ENCODE assay signal across 14 mouse cellular contexts in the genomic region with DNA sequence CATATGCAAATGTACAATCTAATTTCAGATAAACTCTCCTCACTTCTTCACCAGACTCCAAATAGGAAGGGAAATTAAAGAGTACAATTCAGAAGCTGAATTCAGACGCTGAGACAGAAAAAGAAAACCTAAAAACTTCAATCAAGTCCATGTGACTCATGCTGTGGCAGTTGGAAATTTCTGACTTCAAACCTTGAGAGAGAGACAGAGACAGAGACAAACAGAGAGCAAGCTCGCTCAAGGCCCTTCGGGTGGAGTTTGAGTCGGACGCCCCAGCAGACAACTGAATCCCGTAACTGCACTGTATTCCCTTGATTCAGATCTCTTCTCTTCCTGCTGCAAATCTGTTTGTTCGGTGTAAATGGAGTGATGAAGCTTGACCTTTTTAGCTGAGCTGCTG. TPM values are rescaled to one million over a fixed set of nuclear protein-coding genes. Genes with fewer than 3 reads are reported as not detected.
"Had no signal": no experiment of that assay in that cellular context is flagged by ENCODE, and none has a peak within 500 bp of the region (broad histone marks: within the 10 kb centered on the region; RNA-seq: fewer than 3 reads in every experiment).

No protein-coding gene starts in this region.

- H3K9ac ChIP-seq: limb, embryonic 13.5 days; liver, embryonic 14.5 days had no signal

- H3K27ac ChIP-seq: kidney, postnatal 0 days; limb, embryonic 13.5 days; liver, embryonic 14.5 days; stomach, postnatal 0 days had no signal

- H3K4me3 ChIP-seq: limb, embryonic 13.5 days had no signal

- H3K27me3 ChIP-seq: limb, embryonic 13.5 days had no signal

- H3K4me2 ChIP-seq: limb, embryonic 13.5 days had no signal

- H3K9me3 ChIP-seq: limb, embryonic 13.5 days had no signal

- H3K36me3 ChIP-seq: limb, embryonic 13.5 days had no signal

- DNase-seq: kidney, postnatal 36 days; layer of hippocampus, adult 9-11 months; layer of hippocampus, postnatal 36 days; left cerebral cortex, postnatal 4 days; lung, adult 18-20 months; lung, postnatal 36 days; thymus, adult 18-20 months; thymus, postnatal 14 days had no signal

RNA-seq across cellular contexts. Expression of a gene that starts 30.7 kb away (rescaled TPM):
- total RNA-seq: liver, adult 2 months; megakaryocyte progenitor cell, adult 5-6 weeks had no signal
- polyA plus RNA-seq: liver, adult 2 months had no signal
